Mouse (Mus musculus) liver, embryonic 14.5 days (tissue): ENCODE measurements around the gene Espn.

Source experiments
- CTCF ChIP-seq: IDR thresholded peaks from 2 replicates; pipeline ENCODE4 v1.5.1; 2016; ENCODE audit warnings: antibody characterized with exemption, low read depth, control low read depth
- EP300 ChIP-seq: IDR thresholded peaks from 2 replicates; pipeline ENCODE4 v1.6.1; 2016; ENCODE audit warnings: antibody characterized with exemption, low read depth

DNA sequence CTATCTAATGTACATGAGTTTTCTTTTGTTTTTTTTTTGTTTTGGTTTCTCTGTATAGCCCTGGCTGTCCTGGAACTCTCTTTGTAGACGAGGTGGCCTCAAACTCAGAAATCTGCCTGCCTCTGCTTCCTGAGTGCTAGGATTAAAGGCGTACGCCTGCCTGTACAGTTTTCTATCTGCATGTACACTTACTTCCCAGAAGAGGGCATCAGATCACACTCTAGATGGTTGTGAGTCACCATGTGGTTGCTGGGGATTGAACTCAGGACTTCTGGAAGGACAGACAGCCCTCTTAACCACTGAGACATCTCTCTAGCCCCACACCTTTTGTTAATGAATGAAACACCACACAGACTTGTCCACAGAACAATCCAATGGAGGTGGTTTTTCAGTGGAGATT lies 72.9 kb downstream of the Espn start:
- TF ChIP-seq CTCF (peak; percentile 36; the same call in 1 of the 2 replicates), EP300 (no peak)
